Mouse (Mus musculus) E14TG2a.4 (cell line): ENCODE measurements at regions not wholly inside any gene's neighbourhood (a gene's known extent, or its start where the extent isn't known, plus 50 kb on each side); places are given as distances from the start of the nearest gene placed in this dataset.
A peak's percentile ranks its signal among the peaks of the same experiment; 100 is the strongest.

ENCODE experiments used
- H3K27me3 ChIP-seq: 2 replicates; pipeline ENCODE4 v1.6.1; 2014; ENCODE audit warnings: low read length, control low read depth; ENCODE audit not compliant: insufficient read depth
- H3K36me3 ChIP-seq: 2 replicates; pipeline ENCODE4 v1.6.1; 2014; ENCODE audit warnings: low read length, control low read depth; ENCODE audit not compliant: insufficient read depth
- H3K4me1 ChIP-seq: replicated peaks from 2 replicates; pipeline ENCODE4 v1.6.1; 2014; ENCODE audit warnings: low read depth, low read length, control low read depth
- H3K4me3 ChIP-seq: replicated peaks from 2 replicates; pipeline ENCODE4 v1.5.1; 2014; ENCODE audit warnings: mild to moderate bottlenecking, low read length
- H3K9me3 ChIP-seq: 2 replicates; pipeline ENCODE4 v1.6.1; 2014; ENCODE audit warnings: low read length, control low read depth
- CTCF ChIP-seq: conservative IDR thresholded peaks from 2 replicates; pipeline ENCODE4 v1.5.1; 2014; ENCODE audit warnings: low read length
- NANOG ChIP-seq: IDR thresholded peaks from 2 replicates; pipeline ENCODE4 v1.6.1; 2014; ENCODE audit warnings: borderline replicate concordance, low read length, mixed read lengths
- POU5F1 ChIP-seq: IDR thresholded peaks from 2 replicates; pipeline ENCODE4 v1.6.1; 2014; ENCODE audit warnings: low read length, borderline replicate concordance

DNA sequence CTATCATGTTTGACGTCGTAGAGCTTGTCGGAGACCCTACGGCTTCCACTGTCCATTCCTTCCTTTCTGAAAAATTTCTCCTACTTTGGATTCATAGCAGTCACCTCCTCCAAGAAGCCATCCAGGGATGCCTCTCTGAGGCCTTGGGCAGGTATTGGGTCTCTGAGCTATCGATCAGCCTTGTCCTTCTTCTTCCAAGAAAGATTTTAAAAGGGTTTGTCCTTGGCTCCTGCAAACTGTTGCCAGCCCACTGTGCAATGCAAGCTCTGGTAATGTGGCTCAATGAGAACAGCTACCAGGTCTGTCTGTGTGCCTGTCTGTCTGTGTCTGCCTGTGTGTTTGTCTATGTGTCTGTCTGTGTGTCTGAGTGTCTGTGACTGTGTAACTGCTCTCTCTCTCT is 99.8 kb upstream of the Atp1a1 start:
- Histone ChIP-seq H3K9me3 (no peaks in the 10 kb centered on the region), H3K36me3 (no peaks in the 10 kb centered on the region), H3K4me1 (peaks cover 38% of the 10 kb centered on the region), H3K4me3 (no peak overlapping the region), H3K27me3 (no peaks in the 10 kb centered on the region)
- no peak for TF ChIP-seq POU5F1
- no peak for TF ChIP-seq CTCF
- TF ChIP-seq NANOG = no peak

DNA sequence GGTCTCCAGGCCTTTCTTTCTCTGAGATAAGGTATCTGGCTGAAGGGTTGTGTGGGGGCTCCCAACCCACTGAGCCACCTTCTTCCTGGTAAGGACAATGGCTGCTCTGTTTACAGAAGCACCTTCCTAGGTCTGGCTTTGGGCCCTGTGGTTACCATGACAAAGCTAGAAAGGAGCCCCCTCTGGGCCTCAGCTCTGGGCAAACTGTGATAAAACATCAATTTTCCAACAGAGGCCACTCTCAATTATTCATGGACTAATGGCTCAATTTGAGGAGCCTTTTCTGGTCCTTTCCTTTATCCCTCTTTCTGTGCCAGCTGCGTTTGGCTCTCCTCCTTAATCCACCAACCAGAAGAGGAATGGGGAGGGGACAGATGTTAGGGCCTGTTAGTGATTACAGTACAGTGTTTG is 97.3 kb upstream of the Atp1a1 start:
- H3K36me3 ChIP-seq = no peaks in the 10 kb centered on the region
- TF ChIP-seq POU5F1 (no peak), NANOG (no peak), CTCF (no peak)
- no peaks in the 10 kb centered on the region for H3K27me3 ChIP-seq
- no peak overlapping the region for H3K4me3 ChIP-seq
- peaks cover 26% of the 10 kb centered on the region for H3K4me1 ChIP-seq
- H3K9me3 ChIP-seq = no peaks in the 10 kb centered on the region

DNA sequence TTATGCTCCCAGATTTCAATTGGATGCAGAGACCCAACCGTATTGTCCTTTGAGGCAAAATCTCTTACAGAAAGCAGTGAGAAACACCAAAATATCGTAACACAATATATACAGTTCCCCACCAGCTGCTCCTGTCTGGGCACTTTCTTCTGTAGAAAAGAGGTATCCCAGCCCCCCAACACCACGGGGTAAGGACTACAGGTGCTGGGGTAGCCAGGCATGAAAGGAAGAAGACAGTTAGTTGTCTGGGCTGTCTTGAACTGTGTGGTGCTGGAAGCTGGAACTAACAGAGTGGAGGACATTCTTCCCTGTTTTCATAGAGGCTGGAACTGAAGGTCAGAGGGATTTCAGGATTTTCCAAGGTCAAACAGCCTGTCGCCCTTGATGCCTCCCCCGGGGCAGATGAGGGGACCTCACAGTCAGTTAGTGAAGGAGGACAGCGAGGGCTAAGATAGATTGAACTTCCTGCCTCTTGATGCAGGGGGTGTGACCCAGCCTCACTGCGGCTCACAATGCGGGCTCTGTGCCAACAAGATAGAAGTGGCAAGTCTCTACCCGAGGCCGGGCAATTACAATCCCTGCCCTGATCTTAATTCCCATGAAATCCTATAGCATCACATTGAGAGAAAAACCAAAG is 96.6 kb upstream of the Atp1a1 start:
- Histone ChIP-seq H3K4me3 (0 out of 2 replicates have a peak overlapping the region, but pooled peaks have one; percentile 3), H3K9me3 (no peaks in the 10 kb centered on the region), H3K36me3 (no peaks in the 10 kb centered on the region), H3K27me3 (no peaks in the 10 kb centered on the region), H3K4me1 (peaks cover 26% of the 10 kb centered on the region)
- TF ChIP-seq NANOG = no peak
- no peak for TF ChIP-seq POU5F1
- no peak for TF ChIP-seq CTCF

DNA sequence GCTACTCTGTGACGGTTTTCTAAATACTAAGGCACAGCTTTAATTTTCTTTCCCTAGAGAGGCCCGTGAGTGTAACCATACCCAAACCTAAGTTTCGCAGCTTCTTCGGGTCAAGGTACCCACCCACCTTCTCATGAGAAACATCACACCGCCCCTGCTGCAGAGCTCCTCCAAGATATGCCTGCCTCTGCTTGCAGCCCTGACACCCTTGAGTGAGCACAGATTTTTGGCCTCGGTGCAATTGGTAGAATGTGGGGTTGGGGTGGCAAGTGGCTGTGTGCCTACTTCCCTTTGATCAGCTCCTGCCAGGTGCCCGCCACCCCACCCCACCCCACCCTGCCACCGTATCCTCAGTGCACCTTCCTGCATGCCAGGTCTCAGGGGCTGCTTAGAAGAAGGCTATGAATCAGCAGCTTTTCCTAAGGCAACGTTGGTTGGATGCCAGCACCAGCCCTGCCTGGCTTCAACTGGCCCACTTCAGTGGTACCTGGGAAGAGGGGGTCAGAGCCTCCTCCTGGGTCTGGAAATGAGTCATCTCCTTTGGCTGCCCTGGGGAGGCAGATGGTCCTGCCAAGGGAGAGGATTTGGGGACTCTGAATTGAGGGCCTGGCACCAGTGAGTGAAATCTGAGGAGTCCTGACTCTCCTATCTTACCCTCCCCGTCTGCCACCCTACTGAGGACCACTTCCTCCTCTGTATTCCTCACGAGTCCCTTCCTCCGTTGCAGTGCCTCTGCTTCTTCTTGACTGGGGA is 95.6 kb upstream of the Atp1a1 start:
- Histone ChIP-seq H3K4me3 (no peak overlapping the region), H3K4me1 (peaks cover 26% of the 10 kb centered on the region), H3K36me3 (no peaks in the 10 kb centered on the region), H3K9me3 (no peaks in the 10 kb centered on the region), H3K27me3 (no peaks in the 10 kb centered on the region)
- TF ChIP-seq CTCF = no peak
- no peak for TF ChIP-seq NANOG
- no peak for TF ChIP-seq POU5F1

DNA sequence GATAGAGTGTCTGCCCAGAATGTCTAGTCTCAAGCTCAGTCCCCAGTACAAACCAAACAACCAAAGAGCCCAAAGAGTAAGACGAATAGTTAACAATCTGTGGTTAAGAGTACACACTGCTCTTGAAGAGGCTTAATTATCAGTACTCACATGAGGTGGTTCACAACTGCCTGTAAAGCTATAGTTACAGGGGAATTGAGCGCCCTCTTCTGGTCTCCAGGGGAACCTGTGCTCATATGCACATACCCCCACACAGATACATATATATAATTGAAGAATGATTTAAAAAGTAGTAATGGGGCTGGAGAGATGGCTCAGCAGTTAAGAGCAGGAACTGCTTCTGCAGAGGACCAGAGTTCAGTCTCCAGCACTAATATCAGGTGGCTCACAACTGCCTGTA is 92.3 kb upstream of the Atp1a1 start:
- Histone ChIP-seq H3K9me3 (peaks cover 7% of the 10 kb centered on the region; the same call in 1 of the 2 replicates), H3K4me3 (no peak overlapping the region), H3K27me3 (no peaks in the 10 kb centered on the region), H3K36me3 (no peaks in the 10 kb centered on the region), H3K4me1 (peaks cover 17% of the 10 kb centered on the region)
- no peak for TF ChIP-seq NANOG
- no peak for TF ChIP-seq POU5F1
- peak; percentile 89 for TF ChIP-seq CTCF

DNA sequence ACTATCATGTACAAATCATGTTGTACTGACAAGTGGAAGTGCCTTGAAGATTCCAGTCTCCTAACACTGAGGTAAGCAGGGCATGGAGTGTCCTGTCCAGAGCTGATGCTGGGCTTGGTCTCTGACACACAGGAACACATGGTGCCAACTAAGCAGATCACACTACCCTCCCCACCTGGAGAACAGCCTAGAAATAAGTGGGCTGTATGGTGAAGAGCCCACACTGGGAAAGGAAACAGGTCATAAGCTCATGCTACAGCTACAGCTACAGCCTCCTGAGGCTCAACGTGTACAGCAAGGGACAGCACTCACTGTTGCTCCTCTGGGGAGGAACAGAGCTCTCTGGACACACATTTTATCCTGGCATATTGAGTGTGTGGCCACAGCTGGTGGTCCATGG is 89.8 kb upstream of the Atp1a1 start:
- Histone ChIP-seq H3K27me3 (no peaks in the 10 kb centered on the region), H3K4me1 (no peaks in the 10 kb centered on the region), H3K36me3 (no peaks in the 10 kb centered on the region), H3K4me3 (no peak overlapping the region), H3K9me3 (peaks cover 18% of the 10 kb centered on the region)
- TF ChIP-seq POU5F1 (no peak), NANOG (no peak), CTCF (no peak)

DNA sequence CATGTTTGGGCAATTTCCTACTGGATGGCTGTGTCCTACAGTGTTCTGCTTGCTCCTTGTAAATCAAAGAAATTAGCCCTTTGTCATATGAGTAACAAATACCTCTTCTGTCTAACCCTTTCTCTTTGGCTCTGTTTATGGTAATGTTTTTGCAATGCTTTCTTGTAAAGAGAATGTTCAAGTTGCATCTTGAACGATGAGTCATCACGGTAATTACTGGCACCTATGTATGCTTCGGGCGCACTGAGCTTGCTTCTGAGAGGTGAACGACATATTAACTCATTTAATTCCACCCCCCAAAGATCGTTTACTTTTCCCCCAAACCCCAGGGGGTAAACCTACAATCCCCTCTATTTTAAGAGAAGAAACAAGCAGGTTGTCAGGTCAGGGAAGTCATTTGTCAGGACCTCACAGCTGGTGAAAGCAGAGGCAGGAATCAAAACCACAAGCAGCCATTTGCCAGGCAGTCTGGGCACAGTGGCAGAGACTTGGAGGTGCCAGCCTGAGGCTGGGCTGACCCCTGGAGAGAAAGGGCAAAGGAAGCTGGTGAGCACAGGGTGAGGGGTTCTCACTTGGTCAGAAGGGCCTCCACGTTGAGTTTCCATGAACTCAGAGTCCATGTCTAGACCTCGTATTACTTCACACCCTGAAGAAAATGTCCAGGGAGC is 87.6 kb upstream of the Atp1a1 start:
- Histone ChIP-seq H3K4me1 (no peaks in the 10 kb centered on the region), H3K36me3 (no peaks in the 10 kb centered on the region), H3K9me3 (peaks cover 32% of the 10 kb centered on the region), H3K4me3 (no peak overlapping the region), H3K27me3 (no peaks in the 10 kb centered on the region)
- no peak for TF ChIP-seq CTCF
- no peak for TF ChIP-seq POU5F1
- no peak for TF ChIP-seq NANOG

DNA sequence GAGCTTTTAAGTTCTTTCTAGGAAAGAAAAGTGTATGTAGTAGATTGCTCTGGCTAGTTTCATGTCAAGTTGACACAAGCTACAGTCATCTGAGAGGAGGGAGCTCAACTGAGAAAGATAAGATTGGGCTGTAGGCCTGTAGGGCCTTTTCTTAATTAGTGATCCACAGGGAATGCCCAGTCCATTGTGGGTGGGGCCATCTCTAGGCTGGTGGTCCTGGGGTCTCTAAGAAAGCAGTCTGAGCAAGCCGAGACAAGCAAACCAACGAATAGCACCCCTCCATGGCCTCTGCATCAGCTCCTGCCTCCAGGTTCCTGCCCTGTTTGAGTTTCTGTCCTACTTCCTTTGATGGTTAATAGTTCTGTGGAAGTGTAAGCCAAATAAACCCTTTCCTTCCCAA is 86.3 kb upstream of the Atp1a1 start:
- Histone ChIP-seq H3K36me3 (no peaks in the 10 kb centered on the region), H3K4me3 (no peak overlapping the region), H3K4me1 (no peaks in the 10 kb centered on the region), H3K9me3 (peaks cover 32% of the 10 kb centered on the region), H3K27me3 (no peaks in the 10 kb centered on the region)
- no peak for TF ChIP-seq NANOG
